Mouse (Mus musculus) spleen, adult 2 months (tissue): ENCODE results near the gene Ache. TPM values are rescaled to one million over a fixed set of nuclear protein-coding genes. Genes with fewer than 3 reads are reported as not detected.
"Not testable (repeated sequence)": the region's sequence is repeated elsewhere in the genome, so short reads cannot be mapped to it uniquely, and the experiment has no call there.

Source experiments
- DNase-seq, 2 experiments: peaks; one replicate each; pipeline versions ENCODE4 v3.0.0 to v3.0.0-alpha.2; 2012 to 2021; ENCODE audit warnings: low spot score in 2 of 2, low read depth in 1 of 2
- H3K27ac ChIP-seq: fragments of 200-500 bp; 2 replicates; pipeline ENCODE4 v1.5.1; 2012; ENCODE audit warnings: low read length, inconsistent platforms; ENCODE audit not compliant: insufficient read depth
- H3K27me3 ChIP-seq: fragments of 200-500 bp; 2 replicates; pipeline ENCODE4 v1.6.1; 2012; ENCODE audit warnings: mild to moderate bottlenecking, moderate library complexity, low read length, inconsistent platforms; ENCODE audit not compliant: control insufficient read depth, insufficient read depth
- H3K36me3 ChIP-seq: fragments of 200-500 bp; 2 replicates; pipeline ENCODE4 v1.6.1; 2012; ENCODE audit warnings: mild to moderate bottlenecking, low read length, inconsistent platforms; ENCODE audit not compliant: control insufficient read depth, insufficient read depth
- H3K4me1 ChIP-seq: fragments of 200-500 bp; 2 replicates; pipeline ENCODE4 v1.6.1; 2011; ENCODE audit warnings: inconsistent platforms; ENCODE audit not compliant: control insufficient read depth, insufficient read depth, insufficient read length
- H3K4me3 ChIP-seq: fragments of 200-500 bp; 2 replicates; pipeline ENCODE4 v1.5.1; 2011; ENCODE audit warnings: mild to moderate bottlenecking, inconsistent platforms; ENCODE audit not compliant: insufficient read depth, insufficient read length; ENCODE audit errors: extremely low read depth
- CTCF ChIP-seq: fragments of 200-500 bp; IDR thresholded peaks from 2 replicates; pipeline ENCODE4 v1.5.1; 2011; ENCODE audit warnings: mild to moderate bottlenecking, inconsistent platforms; ENCODE audit not compliant: insufficient read depth, insufficient read length, insufficient replicate concordance; ENCODE audit errors: extremely low read depth
- POLR2A ChIP-seq: fragments of 200-500 bp; IDR thresholded peaks from 2 replicates; pipeline ENCODE4 v1.6.1; 2011; ENCODE audit warnings: low read depth, low read length, inconsistent platforms
- WGBS: fragments of 180-500 bp; shearing (Covaris S2); methylation state at CpG from one replicate; pipeline ENCODE4 v1.1.7; 2018; 5-methylcytosine and 5-hydroxymethylcytosine counted together
- polyA plus RNA-seq: library from polyadenylated mRNA; depleted of rRNA; stranded (reverse); fragments of >200 nt; gene quantifications from 2 replicates; pipeline ENCODE4 v1.2.3, GENCODE M21; 2012; rRNA removed

Gene Ache
- polyA plus RNA-seq: 23.1 and 24.1 TPM in 2 replicates

DNA sequence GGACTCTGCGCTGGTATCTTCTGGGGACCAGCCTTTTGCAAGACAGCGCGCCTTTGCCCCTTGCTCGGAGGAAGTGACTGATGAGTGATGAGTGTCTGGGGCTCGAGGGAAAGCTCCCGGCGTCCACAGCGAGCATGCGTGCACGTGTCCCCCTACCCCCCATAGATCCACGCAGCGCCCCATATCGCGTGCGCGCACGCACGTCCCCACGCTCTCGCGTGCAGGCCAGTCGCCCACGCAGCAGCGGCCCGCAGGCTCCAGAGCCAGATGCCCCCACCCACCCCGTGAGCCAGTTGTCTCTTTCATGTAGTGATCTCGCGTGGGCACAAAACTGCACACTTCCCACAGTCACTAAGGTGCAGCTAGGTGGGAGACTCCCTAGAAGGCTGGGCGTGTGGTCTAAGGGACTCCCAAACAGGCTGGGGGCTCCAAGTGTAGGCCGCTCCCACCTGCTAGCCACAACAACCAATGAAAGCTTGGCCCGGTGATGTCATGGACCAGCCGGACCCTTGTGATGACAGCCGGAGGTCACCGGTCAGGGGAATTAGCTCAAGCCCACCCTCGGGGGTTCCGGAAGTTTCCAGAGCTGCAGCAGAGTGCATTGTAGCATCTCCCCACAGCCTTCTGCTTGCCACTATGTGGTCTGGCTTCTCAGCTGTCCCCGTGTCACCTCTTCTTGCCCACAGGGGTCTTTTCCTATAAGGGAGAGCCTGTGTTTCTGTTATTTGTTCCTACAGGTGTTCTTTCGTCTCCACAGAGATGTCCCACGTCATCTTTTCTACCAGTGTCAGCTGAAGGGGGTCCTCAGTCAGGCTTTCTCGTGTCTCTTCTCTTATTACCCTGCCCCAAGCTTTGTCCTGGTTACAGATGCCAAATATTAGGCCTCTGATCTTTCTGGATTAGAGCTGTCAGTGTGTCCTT is at the start of gene Ache:
Ache (plus strand) TSS at position 488 of the 921 bp plus-strand sequence.
- peaks cover 8% of the 10 kb centered on the region for H3K4me1 ChIP-seq
- 5% methylated on average over 40 of the region's 40 CpGs for WGBS
- H3K27me3 ChIP-seq: peaks cover 17% of the 10 kb centered on the region
- peak within 1 kb of the TSS; percentile 48 for H3K4me3 ChIP-seq
- no peaks in the 10 kb centered on the region for H3K36me3 ChIP-seq
- DNase-seq: no peak
- TF ChIP-seq CTCF (no peak), POLR2A (no peak)
- H3K27ac ChIP-seq: peak within 1 kb of the TSS; percentile 21; the same call in 1 of the 2 replicates

DNA sequence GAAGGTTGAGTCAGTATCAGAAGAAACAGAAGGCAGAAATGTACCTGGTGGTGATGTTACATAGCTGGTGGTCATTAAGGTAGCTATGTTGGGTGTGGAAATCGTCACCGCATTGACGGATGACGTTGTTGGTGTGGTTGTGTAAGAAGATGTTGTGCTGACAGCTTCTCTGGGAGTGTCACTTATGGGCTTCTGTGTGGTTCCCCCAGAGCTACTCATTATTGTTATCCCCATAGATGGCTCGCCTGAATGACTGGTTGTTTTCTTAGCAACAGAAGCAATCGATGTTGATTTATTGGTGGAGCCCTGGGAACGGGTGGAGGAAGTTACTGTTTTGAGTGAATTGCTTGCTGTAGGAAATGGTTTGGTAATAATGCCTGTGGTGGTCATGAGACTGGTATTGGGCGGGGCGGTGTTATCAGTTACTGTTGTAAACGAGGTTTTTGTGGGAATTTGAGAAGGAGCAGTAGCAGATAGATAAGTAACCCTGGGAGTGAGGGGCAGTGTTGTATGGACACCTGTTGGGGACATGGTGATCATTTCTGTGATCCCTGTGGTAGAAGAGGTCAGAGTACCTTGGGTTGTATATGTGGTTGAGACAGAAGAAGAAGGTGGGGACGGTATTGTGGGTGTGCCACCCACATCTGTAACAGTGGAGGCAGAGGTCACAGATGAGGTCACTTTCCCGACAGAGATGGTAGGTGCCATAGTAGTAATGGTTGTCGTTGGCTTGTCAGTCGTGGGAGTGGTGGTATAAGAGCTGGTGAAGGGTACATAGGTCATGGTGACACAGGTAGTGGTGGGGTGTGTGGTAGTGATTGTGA is 23.2 kb upstream of the Ache start:
- WGBS: 59% methylated on average over 14 of the region's 14 CpGs
- Histone ChIP-seq H3K36me3 (no peaks in the 10 kb centered on the region), H3K27me3 (no peaks in the 10 kb centered on the region), H3K4me3 (no peak overlapping the region), H3K27ac (no peak overlapping the region), H3K4me1 (peaks cover 7% of the 10 kb centered on the region; the same call in 1 of the 2 replicates)
- DNase-seq: no peak
- no peak for TF ChIP-seq POLR2A
- no peak for TF ChIP-seq CTCF

GRCm38 (mm10) chr5:137264787-137265186 is 22.5 kb upstream of the Ache start:
- TF ChIP-seq POLR2A: no peak
- no peak for TF ChIP-seq CTCF
- no peak overlapping the region for H3K4me3 ChIP-seq
- peaks cover 7% of the 10 kb centered on the region; the same call in 1 of the 2 replicates for H3K4me1 ChIP-seq
- no peak for DNase-seq
- no peaks in the 10 kb centered on the region for H3K36me3 ChIP-seq
- no peak overlapping the region for H3K27ac ChIP-seq
- no peaks in the 10 kb centered on the region for H3K27me3 ChIP-seq
- 81% methylated on average over 11 of the region's 11 CpGs for WGBS

DNA sequence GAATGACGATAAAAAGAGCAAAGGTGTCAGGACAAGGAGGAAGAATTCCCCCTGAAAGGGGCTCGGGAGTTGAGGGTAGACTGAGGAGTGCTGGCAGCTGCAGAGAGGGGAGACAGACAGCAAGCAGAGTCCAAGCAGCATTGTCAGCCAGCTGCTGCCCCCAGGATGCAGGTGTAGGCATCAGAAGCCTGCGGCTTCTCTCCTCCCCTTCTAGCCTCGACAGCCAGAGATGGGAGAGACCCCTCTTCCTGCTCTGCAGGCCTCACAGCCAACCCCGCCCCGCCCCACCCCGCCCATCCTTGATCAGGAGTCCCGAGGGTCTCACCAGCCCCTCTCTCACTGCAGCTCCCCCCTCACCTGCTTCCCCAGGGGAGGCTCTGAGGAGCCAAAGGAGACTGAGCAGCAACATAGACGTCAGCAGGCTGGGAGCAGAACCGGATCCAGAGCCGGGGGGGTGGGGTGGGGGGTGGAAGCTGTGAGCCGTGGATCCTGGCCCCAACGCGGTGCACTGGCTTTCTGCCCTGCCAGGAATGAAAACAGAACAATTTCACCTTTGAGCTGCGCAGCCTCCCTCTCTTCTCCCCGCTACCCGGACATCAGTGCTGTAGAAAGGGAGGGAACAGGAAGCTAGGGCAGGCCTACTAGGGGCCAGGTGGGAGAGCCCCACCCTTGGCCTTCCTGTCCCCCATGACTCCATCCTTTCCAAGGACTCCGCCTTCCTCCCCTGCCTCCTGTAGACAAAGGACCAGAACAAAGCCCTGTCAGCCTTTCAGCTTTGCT is 19.0 kb upstream of the Ache start:
- peak in 1 of 2 experiments; percentile 53 for DNase-seq
- Histone ChIP-seq H3K4me1 (peaks cover 7% of the 10 kb centered on the region; the same call in 1 of the 2 replicates), H3K27me3 (no peaks in the 10 kb centered on the region), H3K36me3 (no peaks in the 10 kb centered on the region), H3K27ac (0 out of 2 replicates have a peak overlapping the region, but pooled peaks have one; percentile 4), H3K4me3 (peak overlapping the region; percentile 41)
- WGBS: 3% methylated on average over 17 of the region's 18 CpGs
- TF ChIP-seq POLR2A (no peak), CTCF (no peak)

- TF ChIP-seq CTCF (peak; percentile 1; the same call in 1 of the 2 replicates), POLR2A (no peak)
- Histone ChIP-seq H3K27ac (no peak overlapping the region), H3K4me1 (no peaks in the 10 kb centered on the region), H3K4me3 (no peak overlapping the region), H3K27me3 (no peaks in the 10 kb centered on the region), H3K36me3 (no peaks in the 10 kb centered on the region)
- WGBS: 64% methylated on average over 18 of the region's 18 CpGs
- DNase-seq: no peak
These were observed 9.7 kb upstream of the Ache start for GRCm38 (mm10) chr5:137277360-137278342.

GRCm38 (mm10) chr5:137284411-137284810 is 2.9 kb upstream of the Ache start:
- not testable (repeated sequence) for H3K4me3 ChIP-seq, H3K4me1 ChIP-seq, H3K36me3 ChIP-seq, H3K27ac ChIP-seq, DNase-seq
- peaks cover 14% of the 10 kb centered on the region for H3K27me3 ChIP-seq
- WGBS: 89% methylated on average over 6 of the region's 6 CpGs
